Mouse (Mus musculus): ENCODE results near the gene Fth1.

Fth1 gene

GRCm38 (mm10) chr19:9991304-9991703 is 10.9 kb downstream of the Fth1 start:
- peak in 1 of 2 experiments; percentile 89 for DNase-seq (ENCODE audit: low spot score in 2 of 2)

DNA sequence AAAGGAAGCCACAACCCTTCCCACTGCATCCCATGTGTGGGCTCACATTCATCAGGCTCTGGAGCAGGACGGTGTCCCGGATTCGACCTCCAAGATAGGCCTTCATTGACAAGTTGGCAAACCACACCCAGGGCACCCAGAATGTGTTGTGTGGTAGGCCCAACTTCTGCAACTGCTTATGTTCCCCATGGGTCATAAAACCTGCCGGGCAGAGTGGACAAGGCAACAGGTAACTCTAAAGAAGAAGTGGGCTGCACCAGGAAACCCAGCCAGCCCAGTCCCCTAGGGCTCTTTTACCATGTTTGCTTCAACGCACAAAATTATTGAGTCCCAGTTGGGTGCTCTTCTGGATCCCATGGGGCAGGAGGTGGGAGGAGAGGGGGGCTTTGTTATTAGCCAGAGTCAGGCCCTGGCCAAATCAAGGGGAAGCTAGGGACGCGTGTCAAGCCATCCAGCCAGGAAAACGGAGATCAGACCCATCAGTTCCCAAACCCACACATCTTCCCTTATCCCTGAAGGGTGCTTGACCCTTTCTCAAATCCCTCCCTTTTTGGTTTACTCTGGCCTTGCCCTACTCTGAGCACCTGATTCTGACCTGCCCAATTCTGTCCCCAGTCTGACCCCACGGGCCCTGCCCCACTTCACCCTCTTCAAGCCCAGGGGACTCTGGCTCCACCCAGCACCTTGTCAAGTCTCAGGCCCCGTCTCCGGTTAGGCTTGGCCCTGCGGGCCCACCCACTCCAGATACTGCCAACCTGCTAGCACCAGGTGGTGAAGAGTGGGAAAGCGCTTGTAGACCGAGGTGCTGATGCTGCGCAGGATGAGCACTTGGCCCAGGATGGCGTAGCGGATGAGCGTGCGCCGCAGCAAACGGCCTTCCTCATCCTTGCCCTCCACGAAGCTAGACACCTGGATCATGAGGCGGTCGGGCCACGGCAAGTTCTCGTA is 11.9 kb downstream of the Fth1 start:
- no peak for DNase-seq (ENCODE audit: low spot score in 2 of 2)

DNA sequence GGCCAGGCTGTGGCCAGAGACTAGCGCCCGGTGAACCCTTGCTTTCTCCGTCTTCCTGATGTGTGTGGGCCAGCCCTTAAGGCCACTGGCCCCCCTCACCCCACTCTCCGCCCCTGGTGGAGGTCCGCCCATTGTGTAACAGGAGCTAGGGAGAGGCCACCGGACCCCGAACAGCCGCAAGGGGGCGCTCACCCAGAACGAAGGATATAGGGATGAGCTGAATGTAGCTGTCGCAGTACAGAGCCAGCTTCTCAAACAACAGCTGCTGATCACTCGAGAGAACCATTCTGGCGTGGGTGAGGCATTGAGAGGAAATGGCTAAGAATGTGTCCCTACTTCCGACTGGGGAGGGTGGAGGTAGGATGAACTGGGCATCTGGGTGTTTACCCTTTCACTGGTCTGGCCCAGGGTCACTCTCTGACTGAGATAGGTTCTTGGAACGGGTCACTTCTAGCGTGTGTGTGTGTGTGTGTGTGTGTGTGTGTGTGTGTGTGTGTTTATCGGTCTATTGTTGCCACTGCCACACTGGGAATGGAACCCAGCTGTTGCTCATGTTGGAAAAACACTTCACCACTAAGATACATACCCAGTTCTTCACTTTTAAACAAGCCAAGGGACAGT is 12.7 kb downstream of the Fth1 start:
- peak in 1 of 2 experiments; percentile 84 for DNase-seq (ENCODE audit: low spot score in 2 of 2)

DNA sequence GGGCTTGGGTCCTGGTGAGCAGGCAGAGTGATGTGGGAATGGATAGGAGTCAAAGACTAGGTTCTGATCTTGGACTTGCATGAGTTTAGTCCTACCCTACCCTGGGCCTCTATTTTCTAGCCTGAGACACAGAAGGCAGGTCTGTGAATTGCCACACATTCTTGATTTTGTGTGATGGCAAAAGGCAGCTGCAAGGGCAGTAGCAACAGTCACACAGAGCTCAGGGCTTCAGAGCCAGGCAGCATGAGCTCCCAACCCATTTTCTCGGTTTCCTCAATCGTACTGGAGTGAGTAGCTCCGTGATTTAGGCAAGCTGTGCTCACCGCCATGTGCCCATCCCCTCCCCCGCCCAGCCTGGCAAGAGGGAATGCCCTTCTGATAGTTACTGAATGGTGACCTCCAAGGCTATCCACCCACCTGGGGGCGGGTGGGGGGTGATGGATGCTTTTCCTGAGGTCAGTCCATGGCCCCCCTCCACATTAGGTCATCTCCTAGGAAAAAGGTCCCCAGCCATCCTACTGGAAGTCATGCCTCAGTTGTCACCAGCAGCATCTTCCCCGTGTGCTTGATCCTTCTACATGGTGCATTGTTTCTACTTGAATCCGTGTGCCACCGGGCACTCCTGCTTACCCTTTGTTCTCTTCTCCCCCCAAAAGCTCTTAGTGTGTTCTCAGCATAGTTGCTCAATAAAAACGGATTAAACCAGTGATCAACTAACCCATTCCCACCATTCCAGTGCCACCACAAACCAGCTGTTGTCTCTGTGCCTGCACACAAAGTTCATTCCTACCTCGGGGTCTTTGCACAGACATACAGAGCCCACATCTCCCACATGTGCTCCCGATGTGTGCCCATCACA is 17.0 kb downstream of the Fth1 start:
- DNase-seq (ENCODE audit: low spot score in 2 of 2): no peak

GRCm38 (mm10) chr19:9998063-9998416 is 17.6 kb downstream of the Fth1 start:
- no peak for DNase-seq (ENCODE audit: low spot score in 2 of 2)

DNA sequence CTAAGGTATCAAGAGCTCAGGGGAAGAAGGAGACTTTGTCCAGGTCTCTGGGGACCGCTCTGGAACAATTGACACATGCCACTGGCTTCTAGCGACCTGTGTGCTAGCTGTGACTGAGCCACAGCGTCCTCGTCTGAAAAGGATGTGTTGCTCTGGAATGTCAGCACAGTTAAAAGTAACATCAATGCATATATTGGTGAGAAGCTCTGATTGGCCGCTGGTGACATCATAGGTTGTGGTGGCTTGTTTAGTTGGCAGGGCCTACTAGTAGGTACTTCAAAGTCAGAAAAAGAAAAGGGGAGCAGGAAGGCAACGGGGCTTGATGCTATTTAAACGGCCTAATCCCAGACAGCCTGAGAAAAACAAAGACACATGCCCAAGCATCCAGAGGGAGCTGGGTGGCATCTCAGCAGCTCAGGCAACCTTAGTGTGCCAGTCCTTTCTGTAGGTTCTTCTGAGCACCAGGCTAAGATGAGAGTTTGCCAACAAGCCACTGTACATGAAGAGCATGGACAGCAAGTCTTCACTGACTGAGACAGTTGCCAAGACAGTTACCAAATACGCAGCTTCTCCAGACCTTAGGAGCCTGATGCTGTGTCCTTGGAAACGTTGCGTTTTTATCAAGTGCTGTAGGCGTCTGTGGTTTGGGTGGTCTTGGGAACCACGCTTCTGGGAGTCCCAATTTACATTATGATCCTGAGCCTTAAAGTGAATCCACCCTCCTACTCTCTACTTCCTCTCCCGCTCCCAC is 18.5 kb downstream of the Fth1 start:
- no peak for DNase-seq (ENCODE audit: low spot score in 2 of 2)

DNA sequence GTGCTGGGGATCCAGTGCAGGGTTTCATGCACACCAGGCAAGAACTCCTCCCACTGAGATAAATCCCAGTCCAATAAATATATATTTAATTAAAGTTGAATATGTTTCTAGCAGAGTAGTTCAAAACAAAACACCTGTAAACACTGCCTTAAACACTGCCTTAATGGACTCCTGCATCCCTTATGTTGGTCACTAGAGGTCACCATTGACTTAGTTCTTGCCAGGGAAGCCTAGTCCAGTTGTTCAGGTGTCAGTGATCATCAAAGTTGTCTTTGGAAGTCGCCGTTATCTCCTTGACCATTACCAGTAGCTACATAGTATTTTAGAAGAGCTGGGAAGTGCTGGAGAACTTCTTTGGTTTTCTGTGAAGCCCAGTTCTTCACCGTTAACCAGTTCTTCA is 19.9 kb downstream of the Fth1 start:
- no peak for DNase-seq (ENCODE audit: low spot score in 2 of 2)

- no peak for DNase-seq (ENCODE audit: low spot score in 2 of 2)
These were observed 21.0 kb downstream of the Fth1 start, which contains the start of the genes Best1 and Rab3il1 for GRCm38 (mm10) chr19:10001206-10001969. TSS of gene Best1 (minus strand) at chr19:10001633. TSS of gene Rab3il1 (plus strand) at chr19:10001669.

DNA sequence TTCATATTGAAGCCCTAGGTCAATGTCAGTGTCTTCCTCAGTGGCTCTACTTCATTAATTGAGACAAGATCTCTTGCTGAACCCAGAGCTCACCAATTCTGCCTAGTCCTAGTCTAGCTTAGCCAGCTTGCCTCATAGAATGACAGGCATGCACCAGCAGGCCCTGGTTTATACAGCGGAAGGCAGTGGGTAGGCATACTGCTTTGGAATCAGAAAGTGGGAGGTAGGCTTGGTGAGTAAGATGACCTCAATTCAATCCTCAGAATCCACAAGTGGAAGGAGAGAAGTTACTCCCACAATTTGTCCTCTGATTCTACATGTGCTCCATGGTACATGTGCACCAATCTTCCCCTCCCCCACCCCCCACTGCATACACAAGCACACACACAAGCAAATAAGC is 23.3 kb downstream of the Fth1 start:
- DNase-seq (ENCODE audit: low spot score in 2 of 2): no peak

DNA sequence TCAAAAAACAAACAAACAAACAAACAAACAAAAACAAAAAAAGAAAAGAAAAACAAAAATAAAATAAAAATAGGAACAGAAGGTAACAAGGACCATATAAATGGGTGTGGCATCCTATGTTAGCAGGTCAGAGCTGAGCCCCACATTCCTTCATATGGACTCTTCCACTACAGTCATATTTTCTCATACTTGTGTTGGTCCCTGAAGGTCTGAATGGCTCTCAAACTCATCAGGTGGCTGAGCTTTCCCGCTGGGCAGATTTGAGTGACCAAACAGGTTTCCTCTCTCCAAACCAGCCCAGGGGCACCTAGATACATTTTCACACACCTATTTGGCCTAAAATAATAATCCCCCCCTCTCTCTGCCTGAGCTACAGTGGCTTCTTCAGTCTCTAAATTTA is 31.0 kb downstream of the Fth1 start:
- no peak for DNase-seq (ENCODE audit: low spot score in 2 of 2)

DNA sequence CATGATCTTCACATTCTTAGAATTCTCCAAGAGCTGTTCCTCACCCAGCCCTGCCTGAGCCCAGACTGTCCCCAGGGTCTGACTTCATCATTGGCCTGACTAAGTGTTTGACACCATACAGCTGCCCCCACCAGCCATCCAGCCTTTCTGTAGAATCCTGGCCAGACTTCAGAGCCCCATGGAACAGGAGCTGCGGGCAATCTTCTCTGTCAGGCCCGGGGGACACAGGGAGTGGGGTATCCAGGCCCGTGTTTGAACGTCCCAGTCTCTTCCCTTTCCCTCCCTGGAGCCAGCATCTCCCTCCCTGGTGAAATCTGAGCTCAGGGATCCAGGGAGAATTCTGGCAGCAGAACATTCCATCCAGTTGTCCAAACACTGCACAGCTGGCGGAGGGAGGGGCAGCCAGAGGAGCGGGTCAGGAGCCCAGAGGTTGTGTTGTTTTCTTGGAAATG is 32.5 kb downstream of the Fth1 start:
- DNase-seq (ENCODE audit: low spot score in 2 of 2): no peak

DNA sequence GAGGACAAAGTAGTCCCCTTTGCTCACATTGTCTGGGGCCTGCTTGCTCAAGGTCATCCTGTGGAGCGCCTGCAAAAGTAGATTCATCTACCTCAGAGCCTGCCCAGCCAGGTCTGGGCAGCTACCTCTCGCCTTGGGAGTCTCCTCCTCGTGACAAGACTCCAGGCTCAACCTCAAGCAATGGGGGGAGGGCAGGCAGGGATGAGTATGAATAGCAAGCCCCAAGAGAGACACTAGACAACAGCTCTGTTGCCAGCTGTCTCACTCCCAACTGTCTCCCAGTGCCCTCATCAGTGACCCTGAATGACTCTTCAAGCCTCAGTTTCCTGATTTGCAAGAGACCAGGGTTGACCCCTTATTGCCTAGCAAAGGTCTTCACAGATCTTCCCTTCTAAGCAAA is 33.0 kb downstream of the Fth1 start:
- DNase-seq (ENCODE audit: low spot score in 2 of 2): no peak

DNA sequence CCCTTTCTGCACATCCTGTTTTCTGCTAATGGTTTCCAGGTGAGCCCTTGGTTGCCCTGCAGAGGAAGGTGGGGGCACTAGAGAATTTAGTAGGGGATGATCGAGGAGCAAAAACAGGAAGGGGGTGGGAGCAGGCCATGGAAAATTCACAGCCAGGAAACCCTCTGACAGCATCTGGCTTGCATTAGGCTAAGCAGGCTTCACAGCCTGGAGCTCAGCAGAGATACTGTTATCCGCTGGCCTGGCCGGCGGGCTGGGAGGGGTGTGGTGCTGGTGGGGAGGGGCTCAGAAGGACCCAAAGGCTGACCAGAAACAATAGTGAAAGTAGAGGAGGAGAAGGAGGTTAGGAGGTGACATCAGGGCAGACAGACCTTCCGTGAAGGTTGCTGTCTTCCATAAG is 33.5 kb downstream of the Fth1 start:
- no peak for DNase-seq (ENCODE audit: low spot score in 2 of 2)

GRCm38 (mm10) chr19:10014824-10015223 is 34.4 kb downstream of the Fth1 start:
- DNase-seq (ENCODE audit: low spot score in 2 of 2): no peak

DNA sequence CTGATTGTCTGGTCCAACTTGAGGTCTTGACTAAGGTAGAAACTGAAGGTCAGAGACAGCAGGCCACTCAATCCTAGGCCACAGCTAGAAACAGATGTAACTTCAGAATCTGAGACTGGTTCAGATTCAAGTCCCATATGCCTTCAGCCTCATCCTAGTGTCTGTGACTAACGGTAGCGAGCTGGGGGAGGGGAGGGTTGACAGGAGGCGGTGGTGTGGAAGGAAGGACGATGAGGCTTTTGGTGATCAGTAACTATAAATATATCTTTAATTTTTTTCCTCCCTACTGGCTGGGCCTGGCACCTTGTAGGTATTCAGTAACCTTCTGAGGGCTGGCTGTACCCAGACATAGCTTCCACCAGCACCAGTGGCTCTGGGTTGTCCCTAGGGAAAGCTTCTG is 35.0 kb downstream of the Fth1 start:
- no peak for DNase-seq (ENCODE audit: low spot score in 2 of 2)

- no peak for DNase-seq (ENCODE audit: low spot score in 2 of 2)
These were observed 35.8 kb downstream of the Fth1 start for GRCm38 (mm10) chr19:10016151-10016550.

DNA sequence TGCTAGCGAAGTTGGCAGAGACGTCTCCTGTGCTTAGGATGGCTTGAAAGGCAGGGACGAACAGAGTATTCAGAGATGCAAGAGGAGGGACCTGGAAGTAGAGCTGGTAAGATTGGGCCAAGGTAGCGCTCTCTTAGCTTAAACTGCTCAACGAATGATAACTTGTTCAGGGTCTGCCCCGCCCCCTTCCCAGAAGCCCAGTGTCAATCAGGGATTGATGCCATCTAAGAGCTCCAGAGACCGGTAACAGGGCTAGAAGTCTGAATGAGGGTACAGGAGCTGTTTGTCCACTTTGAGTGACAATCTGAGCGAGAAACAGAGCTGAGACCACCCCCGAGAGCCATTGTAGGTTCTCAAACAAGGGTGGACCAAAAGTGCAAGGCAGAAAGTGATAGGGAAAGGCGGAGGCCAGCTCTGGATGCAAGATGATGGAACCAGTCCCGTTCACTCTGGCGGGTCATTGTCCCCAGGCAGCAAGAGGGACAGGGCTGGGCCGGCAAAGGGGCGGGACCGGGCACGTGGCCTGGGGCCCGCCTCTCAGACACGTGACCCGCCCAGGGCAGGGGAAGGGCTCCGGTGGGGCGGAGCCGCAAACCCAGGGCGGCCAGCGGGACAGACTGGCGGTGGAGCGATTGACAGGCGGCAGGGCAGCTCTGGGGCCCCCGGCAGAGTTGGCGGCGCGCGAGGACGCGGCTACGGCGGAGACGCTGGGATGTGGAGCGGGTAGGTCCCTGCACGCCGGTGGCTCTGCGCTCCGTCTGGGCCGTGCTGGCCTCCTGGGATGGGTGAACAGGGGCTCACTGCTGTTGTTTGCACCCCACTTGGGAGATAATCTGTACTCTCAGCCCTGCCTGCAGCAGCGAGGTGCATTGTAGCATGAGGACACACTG is 37.5 kb downstream of the Fth1 start:
- peak in 1 of 2 experiments; percentile 80 for DNase-seq (ENCODE audit: low spot score in 2 of 2)

- no peak for DNase-seq (ENCODE audit: low spot score in 2 of 2)
These were observed 38.1 kb downstream of the Fth1 start for GRCm38 (mm10) chr19:10018527-10018818.

GRCm38 (mm10) chr19:10019214-10019760 is 38.9 kb downstream of the Fth1 start:
- DNase-seq (ENCODE audit: low spot score in 2 of 2): no peak

Data from left cerebral cortex, adult 9 months (tissue).